Mouse (Mus musculus): Measurements from ENCODE around the gene Tmem107.
A peak's percentile ranks its signal among the peaks of the same experiment; 100 is the strongest.

Tmem107 gene

GRCm38 (mm10) chr11:69073951-69074775, 3.6 kb downstream of the Tmem107 start:
- DNase-seq (ENCODE audit: low spot score in 2 of 2) = no peak

DNA sequence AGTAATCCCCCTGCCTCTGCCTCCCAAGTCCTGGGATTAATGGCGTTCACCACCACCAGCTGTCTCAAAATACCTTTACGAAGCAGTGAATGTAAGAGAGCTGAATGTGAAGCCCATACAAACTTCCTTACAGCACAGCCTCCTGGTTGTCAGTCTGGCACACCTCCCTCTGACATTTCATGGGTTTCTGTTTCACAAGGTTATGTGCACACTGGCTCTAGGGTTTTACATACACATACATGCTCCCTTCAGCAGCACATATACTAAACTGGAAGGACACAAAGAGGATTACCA, 4.1 kb downstream of the Tmem107 start:
- no peak for DNase-seq (ENCODE audit: low spot score in 2 of 2)

- no peak for DNase-seq (ENCODE audit: low spot score in 2 of 2)
Observed at GRCm38 (mm10) chr11:69075764-69076479, 5.3 kb downstream of the Tmem107 start.

DNA sequence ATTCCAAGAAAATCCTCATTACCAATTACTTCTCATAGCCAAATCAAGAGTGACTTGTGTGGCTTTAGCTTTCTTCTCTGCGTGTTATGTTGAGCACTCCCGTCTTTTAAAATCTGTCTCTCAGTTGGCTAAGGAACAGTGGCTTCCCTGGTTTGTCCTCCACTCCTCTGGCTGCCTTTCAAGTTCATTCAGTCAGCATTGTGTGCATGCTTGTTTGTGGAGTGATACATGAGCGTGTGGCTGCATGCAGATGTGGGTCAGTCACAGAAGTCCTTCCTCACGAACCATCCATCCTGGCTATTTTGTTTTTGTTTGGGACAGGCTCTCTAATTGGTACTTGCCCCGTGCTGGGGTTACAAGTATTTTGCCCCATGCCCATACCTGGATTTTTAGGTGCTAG, 6.0 kb downstream of the Tmem107 start:
- no peak for DNase-seq (ENCODE audit: low spot score in 2 of 2)

- DNase-seq (ENCODE audit: low spot score in 2 of 2) = no peak
Observed at GRCm38 (mm10) chr11:69077316-69077715, 6.7 kb downstream of the Tmem107 start.

- no peak for DNase-seq (ENCODE audit: low spot score in 2 of 2)
Observed at GRCm38 (mm10) chr11:69078041-69078440, 7.4 kb downstream of the Tmem107 start.

DNA sequence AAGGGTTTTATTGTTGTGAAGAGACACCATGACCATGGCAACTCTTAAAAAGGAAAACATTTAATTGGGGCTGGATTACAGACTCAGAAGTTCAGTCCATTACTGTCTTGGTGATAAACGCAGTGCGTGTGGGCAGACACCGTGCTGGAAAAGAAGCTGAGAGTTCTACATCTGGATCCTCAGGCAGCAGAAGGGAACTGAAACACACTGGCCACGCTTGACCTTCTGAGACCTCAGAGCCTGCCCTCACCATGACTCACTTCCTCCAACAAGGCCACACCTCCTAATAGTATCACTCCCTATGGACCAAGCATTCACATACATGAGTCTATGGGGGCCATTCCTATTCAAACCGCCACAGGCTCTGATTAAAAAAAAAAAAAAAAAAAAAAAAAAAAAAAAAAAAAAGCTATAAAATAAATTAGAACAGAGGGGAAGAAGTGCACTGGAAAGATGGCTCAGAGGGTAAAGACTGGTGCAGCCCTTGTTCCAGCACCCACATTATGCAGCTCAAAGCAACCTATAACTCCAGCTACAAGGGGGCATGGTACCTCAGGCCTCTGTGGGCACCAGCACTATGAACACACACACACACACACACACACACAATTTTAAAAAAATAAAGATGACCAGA, 8.3 kb downstream of the Tmem107 start:
- peak in 1 of 2 experiments; percentile 45 for DNase-seq (ENCODE audit: low spot score in 2 of 2)

DNA sequence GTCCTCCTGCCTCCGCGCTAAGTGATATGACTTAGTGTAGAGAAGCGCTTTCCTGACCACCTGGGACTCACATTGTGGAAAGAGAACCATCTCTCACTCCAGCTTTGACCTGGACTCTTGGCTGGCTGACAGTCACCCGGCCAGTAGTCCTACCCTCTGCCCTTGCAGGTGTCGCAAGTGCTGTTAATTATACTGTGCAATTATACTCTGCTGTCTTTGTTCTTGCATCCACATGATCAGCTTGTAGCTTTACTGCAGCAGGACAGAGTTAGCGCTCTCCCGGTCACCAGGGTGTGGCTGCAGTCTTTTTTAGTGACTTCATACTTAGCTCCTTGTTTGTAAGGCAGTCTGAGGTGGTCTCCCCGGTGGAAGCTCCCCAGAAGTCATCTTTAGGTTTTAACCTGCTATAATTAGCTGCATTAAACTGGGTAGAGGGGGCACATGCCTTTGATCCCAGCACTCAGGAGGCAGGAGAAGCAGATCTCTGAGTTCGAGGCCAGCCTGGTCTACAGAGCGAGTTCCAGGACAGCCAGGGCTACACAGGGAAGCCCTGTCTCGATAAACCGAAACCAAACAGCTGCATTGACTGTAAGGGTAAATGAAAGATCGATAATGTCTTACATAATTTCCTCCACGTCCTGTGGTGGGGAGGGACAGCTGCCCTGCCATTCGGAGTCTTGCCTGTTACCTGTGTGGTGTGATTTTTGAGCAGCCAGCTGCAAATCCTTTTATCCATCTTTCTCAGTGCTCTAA, 9.7 kb downstream of the Tmem107 start:
- DNase-seq (ENCODE audit: low spot score in 2 of 2) = no peak

DNA sequence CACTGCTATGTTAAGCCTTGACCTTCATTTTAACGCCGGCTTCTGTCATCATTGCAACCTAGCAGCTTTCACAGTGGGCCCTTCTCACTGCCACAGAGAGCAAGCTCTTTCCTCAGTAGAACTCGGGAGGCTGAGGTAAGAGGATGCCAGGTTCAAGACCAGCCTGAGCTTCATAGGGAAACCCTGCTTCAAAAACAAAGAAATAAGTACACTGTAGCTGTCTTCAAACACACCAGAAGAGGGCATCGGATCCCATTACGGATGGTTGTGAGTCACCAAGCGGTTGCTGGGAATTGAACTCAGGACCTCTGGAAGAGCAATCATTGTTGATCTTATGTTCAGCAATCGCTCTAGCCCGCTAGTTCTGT, 10.2 kb downstream of the Tmem107 start:
- no peak for DNase-seq (ENCODE audit: low spot score in 2 of 2)

- DNase-seq (ENCODE audit: low spot score in 2 of 2) = no peak
Observed at GRCm38 (mm10) chr11:69081613-69082012, 11.0 kb downstream of the Tmem107 start.

GRCm38 (mm10) chr11:69085608-69086007, 15.0 kb downstream of the Tmem107 start:
- no peak for DNase-seq (ENCODE audit: low spot score in 2 of 2)

- no peak for DNase-seq (ENCODE audit: low spot score in 2 of 2)
Observed at GRCm38 (mm10) chr11:69086390-69086789, 15.8 kb downstream of the Tmem107 start.

DNA sequence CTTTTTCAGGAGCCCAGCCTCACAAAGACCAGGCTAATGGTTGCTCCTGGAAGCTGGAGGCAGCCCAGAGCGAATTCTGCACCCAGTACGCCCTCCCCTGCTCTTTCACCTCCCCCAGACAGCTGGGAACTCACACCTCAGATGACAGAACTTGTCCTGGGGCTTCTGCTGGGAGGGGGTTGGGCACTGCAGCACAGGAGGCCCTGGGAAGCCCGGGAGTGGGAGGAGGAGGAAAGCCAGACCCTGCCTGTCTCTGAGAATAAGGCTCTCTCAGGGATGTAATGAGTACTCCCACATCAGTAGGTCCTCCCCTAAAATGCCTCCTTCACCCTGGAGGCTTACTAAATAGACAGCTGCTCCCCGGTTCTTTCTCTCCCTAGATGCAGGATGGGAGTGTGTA, 16.5 kb downstream of the Tmem107 start:
- no peak for DNase-seq (ENCODE audit: low spot score in 2 of 2)

DNA sequence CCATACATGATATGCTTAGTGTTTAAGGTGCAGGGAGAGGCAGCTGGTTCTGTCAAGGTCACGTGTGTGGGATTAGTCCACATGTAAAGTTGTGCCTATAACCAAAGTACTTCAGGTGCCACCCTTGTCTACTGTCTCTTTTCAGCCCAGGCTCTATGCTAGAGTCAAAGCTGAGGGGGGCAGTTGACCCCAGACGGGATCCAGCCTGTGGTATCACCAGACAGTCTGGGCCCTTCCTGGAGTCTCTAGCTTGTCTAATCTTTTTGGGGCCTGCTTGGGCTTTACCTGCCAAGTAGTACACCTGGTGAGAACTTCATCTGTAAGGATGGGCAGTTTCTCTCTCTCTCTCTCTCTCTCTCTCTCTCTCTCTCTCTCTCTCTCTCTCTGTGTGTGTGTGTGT, 17.0 kb downstream of the Tmem107 start:
- no peak for DNase-seq (ENCODE audit: low spot score in 2 of 2)

- DNase-seq (ENCODE audit: low spot score in 2 of 2) = peak; percentile 87 to 93
Observed at GRCm38 (mm10) chr11:69088103-69088855, 17.7 kb downstream of the Tmem107 start, which contains the start of gene Vamp2. Gene Vamp2, plus strand, starts transcription at chr11:69088490.

DNA sequence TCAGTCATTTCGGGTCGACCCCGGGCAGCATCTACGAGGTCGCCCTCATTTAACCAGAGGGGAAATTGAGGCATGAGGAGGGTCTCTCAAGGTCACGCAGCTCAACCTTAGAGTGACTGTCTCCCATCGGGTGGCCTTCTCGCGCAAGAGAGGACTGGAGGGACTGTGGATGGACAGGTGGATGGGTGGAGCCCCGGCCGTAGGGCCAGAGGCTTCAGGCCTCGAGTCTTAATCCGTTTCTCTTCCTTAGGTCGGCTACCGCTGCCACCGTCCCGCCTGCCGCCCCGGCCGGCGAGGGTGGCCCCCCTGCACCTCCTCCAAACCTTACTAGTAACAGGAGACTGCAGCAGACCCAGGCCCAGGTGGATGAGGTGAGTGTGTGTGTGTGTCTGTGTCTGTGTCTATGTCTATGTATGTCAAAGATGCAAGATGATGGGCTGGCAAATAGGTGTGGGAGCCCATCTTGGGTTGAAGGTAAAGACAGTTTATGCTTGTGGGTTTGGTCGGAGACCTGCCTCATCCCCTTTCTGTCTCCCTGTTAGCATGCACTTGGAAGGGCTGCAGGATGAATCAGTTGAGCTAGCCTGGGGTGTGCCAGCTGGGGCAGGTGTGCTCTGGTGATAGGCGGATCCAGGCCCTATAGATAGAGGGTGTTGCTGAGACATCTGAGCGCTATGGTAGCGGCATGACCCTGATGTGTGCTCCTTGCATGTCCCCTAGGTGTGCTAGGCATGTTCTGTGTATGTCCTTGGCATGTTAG, 18.4 kb downstream of the Tmem107 start:
- DNase-seq (ENCODE audit: low spot score in 2 of 2) = peak; percentile 65 to 66

GRCm38 (mm10) chr11:69089616-69090290, 19.1 kb downstream of the Tmem107 start:
- no peak for DNase-seq (ENCODE audit: low spot score in 2 of 2)

DNA sequence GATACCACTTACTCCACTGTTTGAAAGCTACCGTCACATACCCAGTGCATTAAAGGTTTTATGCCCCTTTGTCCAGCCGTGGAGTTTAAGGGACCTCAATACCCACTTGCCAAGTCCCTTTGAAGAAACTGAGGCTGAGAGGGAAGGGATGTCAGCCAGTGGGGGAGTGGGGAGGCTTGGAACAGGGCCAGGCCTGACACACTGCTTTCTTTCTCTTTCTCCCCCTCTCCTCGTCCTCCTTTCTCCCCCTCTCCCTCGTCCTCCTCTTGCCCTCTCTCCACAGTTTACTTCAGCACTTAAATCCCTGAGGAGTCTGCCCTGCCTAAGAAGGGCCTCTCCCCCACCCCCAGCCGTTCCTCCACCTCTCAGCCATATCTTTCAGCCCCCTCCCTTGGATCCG, 19.8 kb downstream of the Tmem107 start:
- no peak for DNase-seq (ENCODE audit: low spot score in 2 of 2)

- DNase-seq (ENCODE audit: low spot score in 2 of 2) = no peak
Observed at GRCm38 (mm10) chr11:69091566-69092385, 21.2 kb downstream of the Tmem107 start.
